Mouse (Mus musculus): ENCODE measurements around the gene Spata21.
"Not testable (repeated sequence)": the region's sequence is repeated elsewhere in the genome, so short reads cannot be mapped to it uniquely, and the experiment has no call there.

The Spata21 gene

GRCm38 (mm10) chr4:141129190-141129710 is 41.1 kb downstream of the Spata21 start:
- DNase-seq (ENCODE audit: low spot score in 2 of 2): no peak

GRCm38 (mm10) chr4:141130704-141131342 is 42.7 kb downstream of the Spata21 start:
- no peak for DNase-seq (ENCODE audit: low spot score in 2 of 2)

GRCm38 (mm10) chr4:141131531-141132061 is 43.5 kb downstream of the Spata21 start:
- no peak for DNase-seq (ENCODE audit: low spot score in 2 of 2)

GRCm38 (mm10) chr4:141132191-141132590 is 44.1 kb downstream of the Spata21 start:
- no peak for DNase-seq (ENCODE audit: low spot score in 2 of 2)

- DNase-seq (ENCODE audit: low spot score in 2 of 2): no peak
Observed at GRCm38 (mm10) chr4:141133227-141133626, 45.1 kb downstream of the Spata21 start.

- DNase-seq (ENCODE audit: low spot score in 2 of 2): no peak
Observed at GRCm38 (mm10) chr4:141134031-141134441, 45.9 kb downstream of the Spata21 start.

- DNase-seq (ENCODE audit: low spot score in 2 of 2): peak in 1 of 2 experiments; percentile 30
Observed at GRCm38 (mm10) chr4:141134751-141135530, 46.8 kb downstream of the Spata21 start.

- DNase-seq (ENCODE audit: low spot score in 2 of 2): no peak
Observed at GRCm38 (mm10) chr4:141136126-141136525, 48.0 kb downstream of the Spata21 start.

- DNase-seq (ENCODE audit: low spot score in 2 of 2): not testable (repeated sequence)
Observed at GRCm38 (mm10) chr4:141137740-141138139, 49.6 kb downstream of the Spata21 start.

GRCm38 (mm10) chr4:141138425-141139115 is 50.4 kb downstream of the Spata21 start:
- no peak for DNase-seq (ENCODE audit: low spot score in 2 of 2)

GRCm38 (mm10) chr4:141139116-141139970 is 51.2 kb downstream of the Spata21 start, which contains the start of gene Szrd1:
TSS of gene Szrd1 (minus strand) at chr4:141139775.
- DNase-seq (ENCODE audit: low spot score in 2 of 2): peak; percentile 96 to 97

GRCm38 (mm10) chr4:141140354-141140753 is 52.2 kb downstream of the Spata21 start:
- not testable (repeated sequence) for DNase-seq (ENCODE audit: low spot score in 2 of 2)

- no peak for DNase-seq (ENCODE audit: low spot score in 2 of 2)
Observed at GRCm38 (mm10) chr4:141140967-141141366, 52.8 kb downstream of the Spata21 start.

GRCm38 (mm10) chr4:141142285-141142811 is 54.2 kb downstream of the Spata21 start:
- peak; percentile 53 to 71 for DNase-seq (ENCODE audit: low spot score in 2 of 2)

GRCm38 (mm10) chr4:141145124-141145523 is 57.0 kb downstream of the Spata21 start:
- DNase-seq (ENCODE audit: low spot score in 2 of 2): not testable (repeated sequence)

GRCm38 (mm10) chr4:141146491-141147033 is 58.4 kb downstream of the Spata21 start:
- DNase-seq (ENCODE audit: low spot score in 2 of 2): no peak

- peak; percentile 92 to 95 for DNase-seq (ENCODE audit: low spot score in 2 of 2)
Observed at GRCm38 (mm10) chr4:141147112-141148008, 59.2 kb downstream of the Spata21 start, which contains the start of gene Fbxo42. TSS of gene Fbxo42 (plus strand) at chr4:141147913.

GRCm38 (mm10) chr4:141148009-141148801 is 60.1 kb downstream of the Spata21 start:
- DNase-seq (ENCODE audit: low spot score in 2 of 2): peak; percentile 32 to 54
